Mouse (Mus musculus) embryonic fibroblast, embryonic 13.5 days (primary cell): ENCODE results near the gene Nyx.

Source experiments
- CTCF ChIP-seq: IDR thresholded peaks from 2 replicates; pipeline ENCODE4 v1.5.1; 2011; ENCODE audit warnings: mild to moderate bottlenecking, control low read depth, low read length, moderate library complexity, borderline replicate concordance; ENCODE audit not compliant: insufficient read depth
- POLR2A ChIP-seq: IDR thresholded peaks from 2 replicates; pipeline ENCODE4 v1.6.1; 2011; ENCODE audit warnings: low read depth, mild to moderate bottlenecking, control low read depth, low read length, moderate library complexity

- TF ChIP-seq CTCF (no peak), POLR2A (no peak)
These were observed 50.5 kb downstream of the Nyx start for GRCm38 (mm10) chrX:13516451-13516850.
